Mouse (Mus musculus) kidney, postnatal 4 days (tissue): ENCODE measurements at regions not wholly inside any gene's neighbourhood (a gene's known extent, or its start where the extent isn't known, plus 50 kb on each side); places are given as distances from the start of the nearest gene placed in this dataset.
"Not testable (repeated sequence)": the region's sequence is repeated elsewhere in the genome, so short reads cannot be mapped to it uniquely, and the experiment has no call there.

Source experiments
- DNase-seq, 2 experiments: peaks; one replicate each; pipeline ENCODE4 v3.0.0; 2021; ENCODE audit warnings: mixed read lengths in 2 of 2

- DNase-seq, result no peak
Observed at GRCm38 (mm10) chr1:149129767-149130287, 831.3 kb downstream of the Pla2g4a start.

GRCm38 (mm10) chr1:149129138-149129537 lies 832.0 kb downstream of the Pla2g4a start:
- DNase-seq, result no peak

- DNase-seq, result no peak
Observed at GRCm38 (mm10) chr1:149127709-149128108, 833.4 kb downstream of the Pla2g4a start.

GRCm38 (mm10) chr1:149103396-149103795 lies 857.7 kb downstream of the Pla2g4a start:
- DNase-seq, result no peak

GRCm38 (mm10) chr1:149097426-149097825 lies 863.7 kb downstream of the Pla2g4a start:
- no peak for DNase-seq

GRCm38 (mm10) chr1:149074681-149075080 lies 886.4 kb downstream of the Pla2g4a start:
- DNase-seq, result no peak

- no peak for DNase-seq
Observed at GRCm38 (mm10) chr1:149069570-149069969, 891.5 kb downstream of the Pla2g4a start.

GRCm38 (mm10) chr1:149063011-149063410 lies 898.1 kb downstream of the Pla2g4a start:
- not testable (repeated sequence) for DNase-seq

- no peak for DNase-seq
Observed at GRCm38 (mm10) chr1:149038188-149038967, 922.7 kb downstream of the Pla2g4a start.

- DNase-seq, result no peak
Observed at GRCm38 (mm10) chr1:149028316-149028715, 932.8 kb downstream of the Pla2g4a start.

- no peak for DNase-seq
Observed at GRCm38 (mm10) chr1:149021734-149022133, 939.4 kb downstream of the Pla2g4a start.

- no peak for DNase-seq
Observed at GRCm38 (mm10) chr1:149021273-149021672, 939.8 kb downstream of the Pla2g4a start.

- no peak for DNase-seq
Observed at GRCm38 (mm10) chr1:149014559-149014958, 946.5 kb downstream of the Pla2g4a start.

GRCm38 (mm10) chr1:149010767-149011166 lies 950.3 kb downstream of the Pla2g4a start:
- no peak for DNase-seq

GRCm38 (mm10) chr1:149000092-149000491 lies 961.0 kb downstream of the Pla2g4a start:
- no peak for DNase-seq

GRCm38 (mm10) chr1:148993586-148993985 lies 967.5 kb downstream of the Pla2g4a start:
- DNase-seq, result no peak

- DNase-seq, result no peak
Observed at GRCm38 (mm10) chr1:148977377-148977776, 983.7 kb downstream of the Pla2g4a start.

- DNase-seq, result peak in 1 of 2 experiments; percentile 4
Observed at GRCm38 (mm10) chr1:148965358-148965757, 995.7 kb downstream of the Pla2g4a start.

GRCm38 (mm10) chr1:148934366-148934765 lies 1026.7 kb downstream of the Pla2g4a start:
- no peak for DNase-seq

- DNase-seq, result no peak
Observed at GRCm38 (mm10) chr1:148924506-148924905, 1036.6 kb downstream of the Pla2g4a start.

GRCm38 (mm10) chr1:148917062-148917461 lies 1044.0 kb downstream of the Pla2g4a start:
- no peak for DNase-seq

- DNase-seq, result no peak
Observed at GRCm38 (mm10) chr1:148912819-148913218, 1048.3 kb downstream of the Pla2g4a start.

GRCm38 (mm10) chr1:148904067-148904466 lies 1057.0 kb downstream of the Pla2g4a start:
- DNase-seq, result no peak

GRCm38 (mm10) chr1:148903093-148903492 lies 1058.0 kb downstream of the Pla2g4a start:
- no peak for DNase-seq
